Mouse (Mus musculus) heart, embryonic 14.5 days (tissue): ENCODE results near the gene Gpr65. TPM values are rescaled to one million over a fixed set of nuclear protein-coding genes. Genes with fewer than 3 reads are reported as not detected.
"Not testable (repeated sequence)": the region's sequence is repeated elsewhere in the genome, so short reads cannot be mapped to it uniquely, and the experiment has no call there.

Source experiments
- ATAC-seq: fragments of 200-750 bp; cut with Nextera tagmentation; 2 replicates; pipeline ENCODE4 v1.8.0; 2017; ENCODE audit warnings: low read depth, moderate TSS enrichment; ENCODE audit not compliant: insufficient number of reproducible peaks, insufficient read depth, low FRiP score
- H3K27ac ChIP-seq, 2 experiments: fragments of 200-500 bp in 1 of 2; fragments of 300-500 bp in 1 of 2; sonication (generic) in 1 of 2; replicated peaks in 1 of 2; 2 replicates each; pipeline ENCODE4 v1.5.1; 2012 to 2014; ENCODE audit warnings: low read depth in 2 of 2, low read length in 2 of 2, control low read depth in 1 of 2, mild to moderate bottlenecking in 1 of 2, mixed read lengths in 1 of 2; ENCODE audit not compliant: control insufficient read depth in 1 of 2, insufficient read depth in 1 of 2
- H3K27me3 ChIP-seq: fragments of 300-500 bp; sonication (generic); 2 replicates; pipeline ENCODE4 v1.6.1; 2014; ENCODE audit warnings: mild to moderate bottlenecking, low read length, control low read depth; ENCODE audit not compliant: control insufficient read depth, insufficient read depth
- H3K36me3 ChIP-seq: fragments of 300-500 bp; sonication (generic); 2 replicates; pipeline ENCODE4 v1.6.1; 2014; ENCODE audit warnings: mild to moderate bottlenecking, control low read depth, low read length, mixed read lengths; ENCODE audit not compliant: control insufficient read depth, insufficient read depth
- H3K4me1 ChIP-seq, 2 experiments: fragments of 200-500 bp in 1 of 2; fragments of 300-500 bp in 1 of 2; sonication (generic) in 1 of 2; 2 replicates each; pipeline ENCODE4 v1.6.1; 2012 to 2014; ENCODE audit warnings: low read length in 2 of 2, control low read depth in 1 of 2, mixed read lengths in 1 of 2; ENCODE audit not compliant: control insufficient read depth in 2 of 2, insufficient read depth in 2 of 2
- H3K4me2 ChIP-seq: fragments of 300-500 bp; sonication (generic); 2 replicates; pipeline ENCODE4 v1.6.1; 2014; ENCODE audit warnings: mild to moderate bottlenecking, low read length
- H3K4me3 ChIP-seq, 2 experiments: fragments of 200-500 bp in 1 of 2; fragments of 300-500 bp in 1 of 2; sonication (generic) in 1 of 2; 2 replicates each; pipeline ENCODE4 v1.5.1; 2012 to 2014; ENCODE audit warnings: low read length in 2 of 2, mild to moderate bottlenecking in 2 of 2, control low read depth in 1 of 2, low read depth in 1 of 2, moderate library complexity in 1 of 2; ENCODE audit not compliant: control insufficient read depth in 1 of 2, insufficient read depth in 1 of 2
- H3K9ac ChIP-seq: fragments of 300-500 bp; sonication (generic); 2 replicates; pipeline ENCODE4 v1.6.1; 2014; ENCODE audit warnings: mild to moderate bottlenecking, low read length
- H3K9me3 ChIP-seq: fragments of 300-500 bp; sonication (generic); 2 replicates; pipeline ENCODE4 v1.6.1; 2016; ENCODE audit warnings: low read length, control low read depth; ENCODE audit not compliant: control insufficient read depth
- WGBS: fragments of 180-500 bp; shearing (Covaris S2); extraction: QIAGEN DNeasy Blood & Tissue Kit; methylation state at CpG from one replicate; pipeline ENCODE4 v1.1.7; 2014; 5-methylcytosine and 5-hydroxymethylcytosine counted together
- polyA plus RNA-seq: library from polyadenylated mRNA; unstranded; fragments of >200 nt; fragmentation: Nextera tagmentation; extraction: Ambion mirVana; gene quantifications from 2 replicates; pipeline ENCODE4 v1.2.1, GENCODE M21; 2014

Gpr65 gene
- polyA plus RNA-seq, 1 experiment from 2014 or later, result 1.0 TPM

DNA sequence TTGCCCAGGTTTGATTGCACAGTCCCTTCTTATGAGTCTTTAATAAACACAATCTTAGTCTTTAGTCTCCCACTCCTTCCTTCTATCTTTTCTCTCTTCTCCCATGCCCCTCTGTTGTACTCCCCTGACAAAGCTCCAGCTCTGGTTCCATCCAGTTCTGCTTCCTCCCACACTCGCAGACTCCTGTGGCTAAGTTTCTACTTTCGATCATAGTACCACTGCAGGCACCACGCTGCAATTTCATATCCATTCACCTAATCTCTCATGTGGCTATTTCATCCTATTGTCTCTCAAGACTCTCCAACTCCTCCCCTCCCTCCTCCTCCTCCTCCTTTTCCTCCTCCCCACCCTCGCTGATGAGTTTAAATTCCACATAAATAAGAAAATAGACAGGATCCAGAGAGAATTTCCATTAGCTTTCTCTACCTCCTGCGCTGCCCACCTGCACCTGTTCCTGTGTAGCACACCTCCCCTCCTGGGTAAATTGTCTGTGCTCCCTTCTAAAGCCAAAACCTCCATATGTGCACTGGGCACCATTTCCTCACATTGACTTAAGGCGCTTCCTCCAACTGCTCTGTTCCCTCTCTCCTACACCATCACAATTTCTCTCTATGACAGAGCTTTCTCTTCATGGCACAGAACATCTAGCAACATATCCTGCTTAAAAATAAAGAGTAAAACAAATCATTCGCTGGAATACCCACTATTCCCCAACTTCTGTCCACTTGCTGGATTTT, 38.9 kb downstream of the Gpr65 start:
- Histone ChIP-seq H3K4me3 (no peak overlapping the region), H3K9ac (no peak overlapping the region), H3K9me3 (no peaks in the 10 kb centered on the region), H3K27me3 (no peaks in the 10 kb centered on the region), H3K4me1 (no peaks in the 10 kb centered on the region), H3K4me2 (no peak overlapping the region), H3K27ac (no peak overlapping the region), H3K36me3 (no peaks in the 10 kb centered on the region)
- no peak for ATAC-seq
- WGBS, result 75% methylated on average over 7 of the region's 7 CpGs

DNA sequence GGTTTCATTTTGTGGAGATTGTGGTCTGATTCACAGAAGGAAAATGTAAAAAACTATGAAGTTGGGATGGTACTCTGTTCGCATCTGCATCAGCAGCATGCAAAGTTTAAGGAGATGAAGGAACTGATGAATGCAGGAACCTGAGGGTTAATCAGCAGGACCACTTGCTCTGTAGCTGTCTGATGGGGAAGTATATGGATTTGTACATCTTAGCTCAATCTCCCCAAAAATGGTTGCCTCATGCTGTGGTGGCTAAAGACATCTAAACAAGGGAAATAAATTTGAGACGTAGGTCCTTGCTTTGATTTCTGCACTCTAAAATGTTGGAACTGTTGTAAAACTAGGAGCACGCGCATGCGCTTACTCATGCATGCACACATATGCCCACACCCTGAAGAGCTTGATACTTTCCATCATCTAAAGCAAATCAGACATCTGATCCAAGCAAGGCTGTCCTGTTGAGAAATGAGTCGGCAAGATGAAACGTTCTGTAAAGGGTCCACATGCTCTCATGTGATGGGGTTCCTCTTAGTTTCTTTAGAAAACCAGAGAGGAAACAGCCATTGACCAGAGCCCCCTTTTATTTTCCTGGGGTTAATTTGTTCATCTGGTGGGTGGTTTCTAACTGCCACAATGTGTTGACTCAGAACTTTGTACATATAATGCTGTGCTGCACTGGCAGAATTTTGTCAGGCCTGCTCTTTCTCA, 43.1 kb downstream of the Gpr65 start:
- Histone ChIP-seq H3K9me3 (no peaks in the 10 kb centered on the region), H3K4me1 (no peaks in the 10 kb centered on the region), H3K27ac (no peak overlapping the region), H3K4me3 (no peak overlapping the region), H3K27me3 (no peaks in the 10 kb centered on the region), H3K4me2 (no peak overlapping the region), H3K9ac (no peak overlapping the region), H3K36me3 (no peaks in the 10 kb centered on the region)
- WGBS, result 87% methylated on average over 7 of the region's 7 CpGs
- ATAC-seq, result no peak

DNA sequence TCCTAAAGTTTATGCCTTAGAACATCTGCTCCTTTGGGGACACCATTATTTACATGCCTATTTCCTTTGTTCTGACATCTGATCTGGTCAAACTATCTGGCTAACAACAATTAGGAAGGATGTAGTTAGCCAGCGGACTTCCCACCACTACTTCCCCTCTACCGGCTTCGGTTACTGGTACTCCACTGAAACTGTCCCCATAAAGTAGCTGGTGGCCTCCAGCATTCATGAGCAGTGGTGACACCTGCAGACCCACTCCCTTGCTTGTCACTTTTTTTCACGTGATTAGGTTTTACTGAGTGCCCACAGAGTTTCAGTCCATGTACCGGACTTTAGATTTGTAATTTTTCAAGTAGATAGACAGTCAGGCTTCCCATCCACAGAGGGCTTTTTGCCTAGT, 47.5 kb downstream of the Gpr65 start:
- Histone ChIP-seq H3K36me3 (no peaks in the 10 kb centered on the region), H3K9ac (no peak overlapping the region), H3K27me3 (no peaks in the 10 kb centered on the region), H3K4me3 (no peak overlapping the region), H3K4me2 (no peak overlapping the region), H3K27ac (no peak overlapping the region), H3K4me1 (no peaks in the 10 kb centered on the region), H3K9me3 (no peaks in the 10 kb centered on the region)
- 80% methylated on average over 5 of the region's 5 CpGs for WGBS
- ATAC-seq, result no peak

DNA sequence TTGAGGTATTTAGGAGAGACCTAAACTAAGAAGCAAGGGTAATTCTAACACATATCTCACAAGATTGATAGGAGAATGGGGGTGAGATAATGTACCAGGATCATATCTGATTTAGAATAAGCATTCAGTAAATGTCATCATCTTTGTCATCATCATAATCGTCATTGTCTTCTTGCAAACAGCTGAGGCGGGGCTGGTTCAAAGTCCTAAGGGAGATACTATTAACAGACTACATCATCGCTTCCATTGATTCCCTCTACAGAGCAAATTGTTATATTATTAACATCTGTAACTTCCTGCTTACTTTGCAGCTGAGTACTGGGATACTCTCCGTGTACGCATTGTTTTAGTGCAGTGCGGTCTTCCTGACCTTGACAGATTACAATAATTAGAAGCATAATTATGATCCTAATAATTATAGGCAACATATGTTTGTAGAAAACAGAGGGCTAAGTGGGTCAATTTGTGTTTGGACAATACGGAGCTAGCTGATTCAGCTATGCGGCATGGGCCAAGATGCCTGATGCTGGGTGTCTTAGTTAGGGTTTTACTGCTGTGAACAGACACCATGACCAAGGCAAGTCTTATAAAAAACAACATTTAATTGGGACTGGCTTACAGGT, 49.4 kb downstream of the Gpr65 start:
- Histone ChIP-seq H3K9ac (no peak overlapping the region), H3K27me3 (no peaks in the 10 kb centered on the region), H3K4me1 (no peaks in the 10 kb centered on the region), H3K4me3 (no peak overlapping the region), H3K4me2 (no peak overlapping the region), H3K9me3 (no peaks in the 10 kb centered on the region), H3K27ac (no peak overlapping the region), H3K36me3 (no peaks in the 10 kb centered on the region)
- WGBS, result 88% methylated on average over 8 of the region's 8 CpGs
- no peak for ATAC-seq

DNA sequence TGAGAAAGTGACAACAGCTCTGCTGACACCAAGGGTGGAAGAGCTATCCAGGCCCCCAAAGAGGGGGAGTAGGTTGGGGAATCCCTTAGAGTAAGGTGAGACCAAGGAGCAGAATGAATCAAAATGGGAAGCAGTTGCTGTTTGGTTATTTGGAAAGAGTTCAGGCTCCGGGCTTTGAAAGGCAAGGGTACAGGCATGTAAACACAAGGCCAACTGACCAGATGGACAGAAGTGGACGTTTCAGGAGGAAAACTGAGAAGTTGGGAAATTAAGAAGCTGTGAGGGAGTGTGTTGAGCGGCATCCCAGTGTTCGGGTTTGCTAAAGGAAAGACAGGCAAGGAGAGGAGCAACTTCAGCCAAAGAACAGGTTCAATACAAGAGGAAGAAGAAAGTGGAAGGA, 54.0 kb downstream of the Gpr65 start:
- Histone ChIP-seq H3K4me1 (no peaks in the 10 kb centered on the region), H3K36me3 (no peaks in the 10 kb centered on the region), H3K4me3 (no peak overlapping the region), H3K27ac (no peak overlapping the region), H3K9me3 (no peaks in the 10 kb centered on the region), H3K9ac (no peak overlapping the region), H3K4me2 (no peak overlapping the region), H3K27me3 (no peaks in the 10 kb centered on the region)
- WGBS, result 74% methylated on average over 4 of the region's 4 CpGs
- no peak for ATAC-seq

DNA sequence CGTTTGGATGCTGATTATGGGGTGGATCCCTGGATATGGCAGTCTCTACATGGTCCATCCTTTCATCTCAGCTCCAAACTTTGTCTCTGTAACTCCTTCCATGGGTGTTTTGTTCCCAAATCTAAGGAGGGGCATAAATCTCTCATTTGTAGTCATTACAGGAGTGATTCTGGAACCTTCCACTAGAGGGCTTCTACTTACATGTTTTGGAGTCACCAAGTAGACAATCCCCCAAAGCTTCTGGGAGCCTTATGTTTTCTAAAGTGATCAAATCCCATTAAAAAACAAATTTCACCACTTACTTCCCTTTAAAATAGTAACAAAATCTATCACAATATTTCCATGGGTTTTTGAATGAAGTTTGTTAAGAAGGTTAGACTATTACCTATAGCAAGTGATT, 55.7 kb downstream of the Gpr65 start:
- H3K27ac ChIP-seq, H3K9ac ChIP-seq, ATAC-seq, H3K27me3 ChIP-seq, H3K9me3 ChIP-seq, H3K4me1 ChIP-seq, H3K4me2 ChIP-seq, H3K4me3 ChIP-seq, H3K36me3 ChIP-seq: not testable (repeated sequence)
- WGBS, result no CpG with 5 or more reads among the region's 1 CpGs
